ENCODE assay signal across 23 mouse cellular contexts in genomic region chr16:5393336-5393735, GRCm38 (mm10).
A peak's percentile ranks its signal among the peaks of the same experiment; 100 is the strongest.
DNase-seq lines count a peak whose midpoint lies in the region; ATAC-seq and TF ChIP-seq lines count a peak whose summit lies in the region.
"Had no signal": no experiment of that assay in that cellular context is flagged by ENCODE, and none has a peak within 500 bp of the region (broad histone marks: within the 10 kb centered on the region; RNA-seq: fewer than 3 reads in every experiment).

No protein-coding gene starts in this region.

- H3K27me3 ChIP-seq in midbrain, embryonic 11.5 days (ENCODE audit: control insufficient read depth, insufficient read depth, low read length), result no peaks in the 10 kb centered on the region
- no peaks in the 10 kb centered on the region for H3K27me3 ChIP-seq in midbrain, embryonic 14.5 days (ENCODE audit: control insufficient read depth, insufficient read depth, low read length)
- H3K27me3 ChIP-seq in forebrain, postnatal 0 days (ENCODE audit: insufficient read depth, low read length), result no peaks in the 10 kb centered on the region
- H3K27me3 ChIP-seq: forebrain, embryonic 13.5 days; heart, embryonic 13.5 days; hindbrain, embryonic 12.5 days had no signal

- H3K4me1 ChIP-seq in midbrain, embryonic 11.5 days (ENCODE audit: control insufficient read depth, insufficient read depth, low read length), result no peaks in the 10 kb centered on the region
- no peaks in the 10 kb centered on the region for H3K4me1 ChIP-seq in midbrain, embryonic 14.5 days (ENCODE audit: control insufficient read depth, insufficient read depth, low read length)
- 0 out of 2 replicates have a peak, but pooled peaks cover 3% of the 10 kb centered on the region for H3K4me1 ChIP-seq in forebrain, postnatal 0 days (ENCODE audit: insufficient read depth)
- H3K4me1 ChIP-seq: embryonic facial prominence, embryonic 10.5 days; forebrain, embryonic 13.5 days; heart, embryonic 13.5 days; hindbrain, embryonic 12.5 days had no signal

- H3K9ac ChIP-seq in midbrain, embryonic 11.5 days (ENCODE audit: low read length), result no peak overlapping the region
- no peak overlapping the region for H3K9ac ChIP-seq in midbrain, embryonic 14.5 days (replicated peaks; ENCODE audit: low read length)
- H3K9ac ChIP-seq in forebrain, postnatal 0 days, result no peak overlapping the region
- H3K9ac ChIP-seq: forebrain, embryonic 13.5 days; heart, embryonic 13.5 days; hindbrain, embryonic 12.5 days had no signal

- H3K36me3 ChIP-seq in midbrain, embryonic 11.5 days (ENCODE audit: control insufficient read depth, insufficient read depth, low read length), result no peaks in the 10 kb centered on the region
- no peaks in the 10 kb centered on the region for H3K36me3 ChIP-seq in midbrain, embryonic 14.5 days (ENCODE audit: control insufficient read depth, insufficient read depth, low read length)
- H3K36me3 ChIP-seq in forebrain, postnatal 0 days (ENCODE audit: insufficient read depth), result no peaks in the 10 kb centered on the region
- H3K36me3 ChIP-seq: embryonic facial prominence, embryonic 10.5 days; heart, embryonic 13.5 days; hindbrain, embryonic 12.5 days had no signal

- no peak overlapping the region for H3K4me3 ChIP-seq in midbrain, embryonic 11.5 days (ENCODE audit: low read depth, low read length)
- H3K4me3 ChIP-seq in midbrain, embryonic 14.5 days (replicated peaks; ENCODE audit: low read depth, low read length), result no peak overlapping the region
- no peak overlapping the region for H3K4me3 ChIP-seq in forebrain, postnatal 0 days (ENCODE audit: low read depth, low read length)
- H3K4me3 ChIP-seq: embryonic facial prominence, embryonic 10.5 days; forebrain, embryonic 13.5 days; gastrocnemius, adult 2 months; heart, embryonic 13.5 days; hindbrain, embryonic 12.5 days had no signal

- TF ChIP-seq CTCF in forebrain, postnatal 0 days (IDR thresholded peaks at IDR 0.05; ENCODE audit: low read depth), result no peak

- DNase-seq in heart, adult 11 months, result peak; percentile 24
- no peak for DNase-seq in heart, adult 8-10 months (ENCODE audit: low spot score)
- DNase-seq in midbrain, embryonic 11.5 days (ENCODE audit: low spot score, missing footprints), result peak; percentile 79
- DNase-seq in midbrain, embryonic 14.5 days, result no peak
- peak; percentile 52 for DNase-seq in brain, adult 2 months (ENCODE audit: low read depth, low spot score)
- peak; percentile 45 for DNase-seq in naive thymus-derived CD4-positive, alpha-beta T cell, adult 2 months (ENCODE audit: low read depth)
- DNase-seq in kidney, postnatal 36 days, result no peak
- DNase-seq in forebrain, postnatal 0 days, result no peak
- DNase-seq: adrenal gland, postnatal 10 days; B cell, adult 2 months; cerebellum, adult 18-20 months; cerebellum, adult 9-11 months; cerebellum, postnatal 36 days; gastrocnemius, adult 2 months; gastrocnemius, postnatal 25 days; heart, adult 18-20 months; heart, postnatal 4 days had no signal

- no peaks in the 10 kb centered on the region for H3K9me3 ChIP-seq in midbrain, embryonic 11.5 days (ENCODE audit: control insufficient read depth, low read length)
- H3K9me3 ChIP-seq in midbrain, embryonic 14.5 days (ENCODE audit: control insufficient read depth, low read length), result no peaks in the 10 kb centered on the region
- H3K9me3 ChIP-seq in forebrain, postnatal 0 days (ENCODE audit: low read length), result no peaks in the 10 kb centered on the region
- H3K9me3 ChIP-seq: embryonic facial prominence, embryonic 10.5 days; forebrain, embryonic 13.5 days; heart, embryonic 13.5 days; hindbrain, embryonic 12.5 days had no signal

- no peak for ATAC-seq in midbrain, embryonic 11.5 days (ENCODE audit: low FRiP score)
- no peak for ATAC-seq in midbrain, embryonic 14.5 days (ENCODE audit: low FRiP score, low TSS enrichment)
- no peak for ATAC-seq in forebrain, postnatal 0 days
- ATAC-seq: forebrain, embryonic 13.5 days; hindbrain, postnatal 0 days; intestine, embryonic 16.5 days had no signal

- WGBS in midbrain, embryonic 11.5 days, result 84% methylated on average over 5 of the region's 5 CpGs
- 92% methylated on average over 5 of the region's 5 CpGs for WGBS in midbrain, embryonic 14.5 days
- WGBS in forebrain, postnatal 0 days, result 60% methylated on average over 5 of the region's 5 CpGs

- H3K27ac ChIP-seq in midbrain, embryonic 11.5 days (ENCODE audit: low read depth, low read length), result no peak overlapping the region
- no peak overlapping the region for H3K27ac ChIP-seq in midbrain, embryonic 14.5 days (replicated peaks; ENCODE audit: low read depth, low read length)
- H3K27ac ChIP-seq in forebrain, postnatal 0 days (ENCODE audit: low read depth, low read length), result no peak overlapping the region
- H3K27ac ChIP-seq: embryonic facial prominence, embryonic 10.5 days; forebrain, embryonic 13.5 days; gastrocnemius, adult 2 months; heart, embryonic 13.5 days; hindbrain, embryonic 12.5 days; hindbrain, postnatal 0 days had no signal

- no peak overlapping the region for H3K4me2 ChIP-seq in midbrain, embryonic 11.5 days
- no peak overlapping the region for H3K4me2 ChIP-seq in midbrain, embryonic 14.5 days (ENCODE audit: low read length)
- no peak overlapping the region for H3K4me2 ChIP-seq in forebrain, postnatal 0 days (ENCODE audit: low read depth)
- H3K4me2 ChIP-seq: forebrain, embryonic 13.5 days; heart, embryonic 13.5 days; hindbrain, embryonic 12.5 days had no signal

Comparison
In these comparisons a context has a peak if more than half of its experiments do, and no peak if none do; other contexts are left out.
1. DNase-seq: peak in heart, adult 11 months (single experiment), midbrain, embryonic 11.5 days (single experiment), brain, adult 2 months (single experiment) and naive thymus-derived CD4-positive, alpha-beta T cell, adult 2 months (single experiment); none in heart, adult 8-10 months (single experiment), midbrain, embryonic 14.5 days (single experiment), kidney, postnatal 36 days (0 of 2) and forebrain, postnatal 0 days (single experiment).